Mouse (Mus musculus) limb, embryonic 15.5 days (tissue): ENCODE results near the gene Zfp385b. TPM values are rescaled to one million over a fixed set of nuclear protein-coding genes. Genes with fewer than 3 reads are reported as not detected.

Experiments
- ATAC-seq: fragments of 200-750 bp; cut with Nextera tagmentation; 2 replicates; pipeline ENCODE4 v1.8.0; 2017; ENCODE audit warnings: low read depth, moderate TSS enrichment; ENCODE audit not compliant: insufficient number of reproducible peaks, low FRiP score, low TSS enrichment
- H3K27ac ChIP-seq: fragments of 300-500 bp; sonication (generic); 2 replicates; pipeline ENCODE4 v1.5.1; 2015; ENCODE audit warnings: moderate library complexity, mild to moderate bottlenecking, inconsistent platforms
- H3K27me3 ChIP-seq: fragments of 300-500 bp; sonication (generic); 2 replicates; pipeline ENCODE4 v1.6.1; 2015; ENCODE audit warnings: inconsistent platforms
- H3K36me3 ChIP-seq: fragments of 300-500 bp; sonication (generic); 2 replicates; pipeline ENCODE4 v1.6.1; 2015; ENCODE audit warnings: inconsistent platforms
- H3K4me1 ChIP-seq: fragments of 300-500 bp; sonication (generic); 2 replicates; pipeline ENCODE4 v1.6.1; 2015; ENCODE audit warnings: inconsistent platforms
- H3K4me2 ChIP-seq: fragments of 300-500 bp; sonication (generic); 2 replicates; pipeline ENCODE4 v1.6.1; 2015; ENCODE audit warnings: mild to moderate bottlenecking, inconsistent platforms
- H3K4me3 ChIP-seq: fragments of 300-500 bp; sonication (generic); 2 replicates; pipeline ENCODE4 v1.5.1; 2015; ENCODE audit warnings: mild to moderate bottlenecking, inconsistent platforms
- H3K9ac ChIP-seq: fragments of 300-500 bp; sonication (generic); 2 replicates; pipeline ENCODE4 v1.6.1; 2015; ENCODE audit warnings: inconsistent platforms
- H3K9me3 ChIP-seq: fragments of 300-500 bp; sonication (generic); 2 replicates; pipeline ENCODE4 v1.6.1; 2016; ENCODE audit warnings: inconsistent platforms
- WGBS: fragments of 180-500 bp; shearing (Covaris S2); methylation state at CpG from one replicate; pipeline ENCODE4 v1.1.7; 2015; 5-methylcytosine and 5-hydroxymethylcytosine counted together
- polyA plus RNA-seq: library from polyadenylated mRNA; unstranded; fragments of >200 nt; fragmentation: Nextera tagmentation; extraction: Ambion mirVana; gene quantifications from 2 replicates; pipeline ENCODE4 v1.2.1, GENCODE M21; 2015

Zfp385b gene
- polyA plus RNA-seq, 1 experiment from 2014 or later = 12.9 TPM

- H3K9ac ChIP-seq = no peak overlapping the region
- no peak for ATAC-seq
- no peaks in the 10 kb centered on the region for H3K27me3 ChIP-seq
- H3K36me3 ChIP-seq = no peaks in the 10 kb centered on the region
- no peak overlapping the region for H3K4me3 ChIP-seq
- H3K27ac ChIP-seq = no peak overlapping the region
- no peak overlapping the region for H3K4me2 ChIP-seq
- no peaks in the 10 kb centered on the region for H3K4me1 ChIP-seq
- 83% methylated on average over 8 of the region's 8 CpGs for WGBS
- H3K9me3 ChIP-seq = no peaks in the 10 kb centered on the region
These were observed 129.1 kb downstream of the Zfp385b start for GRCm38 (mm10) chr2:77690316-77690715.

DNA sequence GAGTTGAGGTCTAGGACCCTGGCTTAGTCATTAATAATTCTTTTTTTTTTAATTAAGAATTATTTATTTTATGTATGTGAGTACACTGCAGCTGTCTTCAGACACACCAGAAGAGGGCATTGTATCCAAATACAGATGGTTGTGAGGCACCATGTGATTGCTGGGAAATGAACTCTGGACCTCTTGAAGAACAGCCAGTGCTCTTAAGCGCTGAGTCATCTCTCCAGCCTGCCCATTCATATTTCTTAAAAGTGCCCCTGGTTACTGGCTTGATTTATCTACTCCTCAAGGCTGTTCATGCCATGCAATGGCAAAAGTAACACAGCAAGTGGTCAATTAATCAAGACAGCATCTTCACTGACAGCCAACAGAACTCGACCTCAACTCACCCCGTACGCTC, 130.8 kb downstream of the Zfp385b start:
- 82% methylated on average over 4 of the region's 4 CpGs for WGBS
- Histone ChIP-seq H3K9me3 (no peaks in the 10 kb centered on the region), H3K4me1 (no peaks in the 10 kb centered on the region), H3K27ac (no peak overlapping the region), H3K4me3 (no peak overlapping the region), H3K9ac (no peak overlapping the region), H3K4me2 (no peak overlapping the region), H3K27me3 (no peaks in the 10 kb centered on the region), H3K36me3 (no peaks in the 10 kb centered on the region)
- ATAC-seq = no peak

DNA sequence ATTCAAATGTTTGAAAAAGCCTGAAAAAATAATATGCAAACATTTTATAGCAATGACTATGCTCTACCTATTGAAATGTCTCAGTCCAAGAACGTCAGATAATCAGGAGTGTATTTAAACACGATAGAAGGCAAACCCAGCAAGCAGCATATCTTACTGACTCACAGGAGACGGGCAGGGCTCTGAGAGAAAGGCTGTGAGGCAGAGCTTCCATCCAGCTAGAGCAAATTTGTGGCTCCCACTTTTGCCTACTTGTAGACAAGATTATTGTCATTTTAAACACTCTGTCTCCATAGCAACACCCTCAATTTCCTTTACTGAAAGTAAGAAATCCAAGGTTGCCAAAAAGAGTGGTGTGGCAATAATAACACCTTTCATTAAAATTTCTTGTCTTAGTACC, 135.4 kb downstream of the Zfp385b start:
- ATAC-seq = no peak
- H3K27me3 ChIP-seq = no peaks in the 10 kb centered on the region
- no peaks in the 10 kb centered on the region for H3K4me1 ChIP-seq
- no peaks in the 10 kb centered on the region for H3K9me3 ChIP-seq
- H3K9ac ChIP-seq = no peak overlapping the region
- WGBS = 75% methylated on average over 3 of the region's 3 CpGs
- H3K27ac ChIP-seq = no peak overlapping the region
- H3K4me2 ChIP-seq = no peak overlapping the region
- H3K4me3 ChIP-seq = no peak overlapping the region
- H3K36me3 ChIP-seq = no peaks in the 10 kb centered on the region

- Histone ChIP-seq H3K9ac (no peak overlapping the region), H3K9me3 (no peaks in the 10 kb centered on the region), H3K27me3 (no peaks in the 10 kb centered on the region), H3K27ac (no peak overlapping the region), H3K4me2 (no peak overlapping the region), H3K4me1 (no peaks in the 10 kb centered on the region), H3K36me3 (no peaks in the 10 kb centered on the region), H3K4me3 (no peak overlapping the region)
- ATAC-seq = no peak
- 77% methylated on average over 5 of the region's 5 CpGs for WGBS
These were observed 137.2 kb downstream of the Zfp385b start for GRCm38 (mm10) chr2:77682205-77682604.

GRCm38 (mm10) chr2:77681741-77682140, 137.7 kb downstream of the Zfp385b start:
- 64% methylated on average over 5 of the region's 5 CpGs for WGBS
- no peaks in the 10 kb centered on the region for H3K4me1 ChIP-seq
- no peak overlapping the region for H3K9ac ChIP-seq

GRCm38 (mm10) chr2:77673770-77674169, 145.7 kb downstream of the Zfp385b start:
- Histone ChIP-seq H3K4me3 (no peak overlapping the region), H3K9ac (no peak overlapping the region), H3K27me3 (no peaks in the 10 kb centered on the region), H3K9me3 (no peaks in the 10 kb centered on the region), H3K4me1 (no peaks in the 10 kb centered on the region), H3K27ac (no peak overlapping the region), H3K4me2 (no peak overlapping the region), H3K36me3 (no peaks in the 10 kb centered on the region)
- ATAC-seq = no peak
- WGBS = 87% methylated on average over 10 of the region's 10 CpGs

More at GRCm38 (mm10) chr2:77681741-77682140, 137.7 kb downstream of the Zfp385b start:
- ATAC-seq = no peak
- H3K36me3 ChIP-seq = no peaks in the 10 kb centered on the region
- H3K9me3 ChIP-seq = no peaks in the 10 kb centered on the region
- H3K4me2 ChIP-seq = no peak overlapping the region
- H3K27me3 ChIP-seq = no peaks in the 10 kb centered on the region
- no peak overlapping the region for H3K27ac ChIP-seq
- H3K4me3 ChIP-seq = no peak overlapping the region

- H3K27me3 ChIP-seq = no peaks in the 10 kb centered on the region
- H3K4me1 ChIP-seq = no peaks in the 10 kb centered on the region
- no peak overlapping the region for H3K4me3 ChIP-seq
- ATAC-seq = no peak
- H3K9me3 ChIP-seq = no peaks in the 10 kb centered on the region
- H3K4me2 ChIP-seq = no peak overlapping the region
- H3K27ac ChIP-seq = no peak overlapping the region
- 85% methylated on average over 5 of the region's 5 CpGs for WGBS
- H3K9ac ChIP-seq = no peak overlapping the region
- no peaks in the 10 kb centered on the region for H3K36me3 ChIP-seq
These were observed 147.1 kb downstream of the Zfp385b start for GRCm38 (mm10) chr2:77672215-77672905.

- Histone ChIP-seq H3K27ac (no peak overlapping the region), H3K4me3 (no peak overlapping the region), H3K4me1 (no peaks in the 10 kb centered on the region), H3K36me3 (no peaks in the 10 kb centered on the region), H3K27me3 (no peaks in the 10 kb centered on the region), H3K9me3 (no peaks in the 10 kb centered on the region), H3K9ac (no peak overlapping the region), H3K4me2 (no peak overlapping the region)
- 58% methylated on average over 5 of the region's 5 CpGs for WGBS
- ATAC-seq = no peak
These were observed 157.3 kb downstream of the Zfp385b start for GRCm38 (mm10) chr2:77662171-77662570.

DNA sequence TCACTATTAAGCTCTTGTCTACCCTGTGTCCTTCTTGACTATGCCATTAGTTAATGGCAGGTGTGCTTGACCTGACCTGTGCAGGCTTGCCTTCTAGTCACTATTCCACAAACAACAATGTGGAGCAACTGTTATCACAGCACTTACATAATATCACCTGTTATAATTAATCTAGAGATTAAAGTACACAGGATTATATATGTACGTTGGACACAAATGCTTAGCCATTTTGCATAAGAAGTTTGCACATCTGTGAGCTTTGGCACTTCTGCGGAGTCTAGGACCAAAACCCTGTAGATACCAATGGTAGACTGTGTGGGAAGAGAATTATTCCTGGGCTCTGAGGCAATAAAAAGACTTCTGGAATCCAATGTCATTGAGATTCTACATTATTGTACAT, 165.8 kb downstream of the Zfp385b start:
- Histone ChIP-seq H3K27me3 (no peaks in the 10 kb centered on the region), H3K4me1 (no peaks in the 10 kb centered on the region), H3K4me2 (no peak overlapping the region), H3K36me3 (no peaks in the 10 kb centered on the region), H3K4me3 (no peak overlapping the region), H3K27ac (no peak overlapping the region), H3K9ac (no peak overlapping the region), H3K9me3 (no peaks in the 10 kb centered on the region)
- no peak for ATAC-seq
- WGBS = 86% methylated on average over 2 of the region's 2 CpGs

GRCm38 (mm10) chr2:77641521-77642170, 177.8 kb downstream of the Zfp385b start:
- H3K27me3 ChIP-seq = no peaks in the 10 kb centered on the region
- ATAC-seq = no peak
- H3K4me3 ChIP-seq = no peak overlapping the region
- H3K4me1 ChIP-seq = no peaks in the 10 kb centered on the region
- no peak overlapping the region for H3K9ac ChIP-seq
- no peaks in the 10 kb centered on the region for H3K36me3 ChIP-seq
- no peak overlapping the region for H3K4me2 ChIP-seq
- H3K9me3 ChIP-seq = no peaks in the 10 kb centered on the region
- WGBS = 81% methylated on average over 8 of the region's 8 CpGs
- H3K27ac ChIP-seq = no peak overlapping the region

GRCm38 (mm10) chr2:77639993-77640392, 179.4 kb downstream of the Zfp385b start:
- no peak overlapping the region for H3K4me2 ChIP-seq
- H3K9me3 ChIP-seq = no peaks in the 10 kb centered on the region
- H3K27ac ChIP-seq = no peak overlapping the region
- WGBS = 87% methylated on average over 5 of the region's 5 CpGs
- no peak for ATAC-seq
- no peaks in the 10 kb centered on the region for H3K4me1 ChIP-seq
- no peaks in the 10 kb centered on the region for H3K27me3 ChIP-seq
- H3K36me3 ChIP-seq = no peaks in the 10 kb centered on the region
- no peak overlapping the region for H3K4me3 ChIP-seq
- H3K9ac ChIP-seq = no peak overlapping the region

- WGBS = 57% methylated on average over 3 of the region's 3 CpGs
- Histone ChIP-seq H3K27me3 (no peaks in the 10 kb centered on the region), H3K4me3 (no peak overlapping the region), H3K4me2 (no peak overlapping the region), H3K36me3 (no peaks in the 10 kb centered on the region), H3K27ac (no peak overlapping the region), H3K9me3 (no peaks in the 10 kb centered on the region), H3K9ac (no peak overlapping the region), H3K4me1 (no peaks in the 10 kb centered on the region)
- no peak for ATAC-seq
These were observed 187.8 kb downstream of the Zfp385b start for GRCm38 (mm10) chr2:77631606-77632005.
